Mouse (Mus musculus): ENCODE results near the gene Hmox1. TPM values are rescaled to one million over a fixed set of nuclear protein-coding genes. Genes with fewer than 3 reads are reported as not detected.

Gene Hmox1
- polyA plus RNA-seq, 1 experiment from 2014 or later: 24.6 TPM

- WGBS: 8% methylated on average over 13 of the region's 13 CpGs
- no peaks in the 10 kb centered on the region for H3K27me3 ChIP-seq (ENCODE audit: insufficient read depth, low read length)
- peak overlapping the region; percentile 86 for H3K9ac ChIP-seq
- peaks cover 45% of the 10 kb centered on the region for H3K36me3 ChIP-seq (ENCODE audit: insufficient read depth)
- peak overlapping the region; percentile 84 for H3K4me3 ChIP-seq (ENCODE audit: low read depth, low read length)
- no peaks in the 10 kb centered on the region for H3K9me3 ChIP-seq (ENCODE audit: low read depth, low read length)
- TF ChIP-seq CTCF (IDR thresholded peaks at IDR 0.05; ENCODE audit: low read depth): no peak
- H3K4me2 ChIP-seq: peak overlapping the region; percentile 93
- ATAC-seq (ENCODE audit: insufficient read depth): no peak
- 0 out of 2 replicates have a peak, but pooled peaks cover 12% of the 10 kb centered on the region for H3K4me1 ChIP-seq (ENCODE audit: insufficient read depth)
- no peak for DNase-seq
- no peak overlapping the region for H3K27ac ChIP-seq (ENCODE audit: low read depth)
Observed at GRCm38 (mm10) chr8:75110093-75110492, 16.7 kb downstream of the Hmox1 start.

DNA sequence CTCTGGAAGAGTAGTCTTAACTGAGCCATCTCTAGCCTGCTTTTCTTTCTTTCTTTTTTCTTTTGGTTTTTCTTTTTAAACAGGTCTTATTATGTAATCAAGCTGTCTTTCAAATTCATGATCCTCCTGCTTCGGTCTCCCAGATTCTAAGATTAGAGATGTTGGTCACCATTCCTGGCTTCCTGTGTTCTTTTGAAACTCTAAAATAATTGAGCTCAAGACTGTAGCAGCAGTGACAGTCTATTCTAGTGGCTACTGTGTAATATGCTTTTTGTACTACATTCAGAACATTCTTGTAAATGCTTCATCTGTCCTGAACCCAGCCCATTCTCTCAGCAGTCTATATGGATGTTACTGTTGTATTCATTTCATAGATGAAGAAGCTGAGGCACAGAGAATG, 25.1 kb downstream of the Hmox1 start:
- Histone ChIP-seq H3K9ac (no peak overlapping the region), H3K27ac (ENCODE audit: low read depth) (no peak overlapping the region), H3K4me1 (ENCODE audit: insufficient read depth) (no peaks in the 10 kb centered on the region), H3K27me3 (ENCODE audit: insufficient read depth, low read length) (no peaks in the 10 kb centered on the region), H3K4me2 (no peak overlapping the region), H3K4me3 (ENCODE audit: low read depth, low read length) (no peak overlapping the region), H3K9me3 (ENCODE audit: low read depth, low read length) (no peaks in the 10 kb centered on the region), H3K36me3 (ENCODE audit: insufficient read depth) (peaks cover 96% of the 10 kb centered on the region)
- DNase-seq (no peak), ATAC-seq (ENCODE audit: insufficient read depth) (no peak)
- WGBS: 85% methylated on average over 1 of the region's 1 CpGs
- TF ChIP-seq CTCF (IDR thresholded peaks at IDR 0.05; ENCODE audit: low read depth): no peak

- DNase-seq: no peak
- no peak overlapping the region for H3K4me3 ChIP-seq (ENCODE audit: low read depth, low read length)
- no peaks in the 10 kb centered on the region for H3K27me3 ChIP-seq (ENCODE audit: insufficient read depth, low read length)
- no peaks in the 10 kb centered on the region for H3K9me3 ChIP-seq (ENCODE audit: low read depth, low read length)
- H3K4me1 ChIP-seq (ENCODE audit: insufficient read depth): no peaks in the 10 kb centered on the region
- H3K9ac ChIP-seq: no peak overlapping the region
- 92% methylated on average over 2 of the region's 2 CpGs for WGBS
- ATAC-seq (ENCODE audit: insufficient read depth): no peak
- TF ChIP-seq CTCF (IDR thresholded peaks at IDR 0.05; ENCODE audit: low read depth): no peak
- H3K4me2 ChIP-seq: no peak overlapping the region
- peaks cover 96% of the 10 kb centered on the region for H3K36me3 ChIP-seq (ENCODE audit: insufficient read depth)
- no peak overlapping the region for H3K27ac ChIP-seq (ENCODE audit: low read depth)
Observed at GRCm38 (mm10) chr8:75119287-75119686, 25.9 kb downstream of the Hmox1 start.

- no peak overlapping the region for H3K4me2 ChIP-seq
- peaks cover 97% of the 10 kb centered on the region for H3K36me3 ChIP-seq (ENCODE audit: insufficient read depth)
- no peaks in the 10 kb centered on the region for H3K27me3 ChIP-seq (ENCODE audit: insufficient read depth, low read length)
- no peak overlapping the region for H3K27ac ChIP-seq (ENCODE audit: low read depth)
- no peak overlapping the region for H3K9ac ChIP-seq
- no peaks in the 10 kb centered on the region for H3K4me1 ChIP-seq (ENCODE audit: insufficient read depth)
- ATAC-seq (ENCODE audit: insufficient read depth) (no peak), DNase-seq (no peak)
- H3K9me3 ChIP-seq (ENCODE audit: low read depth, low read length): no peaks in the 10 kb centered on the region
- no peak overlapping the region for H3K4me3 ChIP-seq (ENCODE audit: low read depth, low read length)
- TF ChIP-seq CTCF (IDR thresholded peaks at IDR 0.05; ENCODE audit: low read depth): no peak
- 91% methylated on average over 2 of the region's 2 CpGs for WGBS
Observed at GRCm38 (mm10) chr8:75119747-75120146, 26.3 kb downstream of the Hmox1 start.

- peaks cover 83% of the 10 kb centered on the region for H3K36me3 ChIP-seq (ENCODE audit: insufficient read depth)
- TF ChIP-seq CTCF (IDR thresholded peaks at IDR 0.05; ENCODE audit: low read depth): no peak
Observed at GRCm38 (mm10) chr8:75127406-75127805, 34.0 kb downstream of the Hmox1 start.

GRCm38 (mm10) chr8:75132485-75132884, 39.1 kb downstream of the Hmox1 start:
- H3K4me3 ChIP-seq (ENCODE audit: low read depth, low read length): no peak overlapping the region
- 11% methylated on average over 3 of the region's 3 CpGs for WGBS
- H3K36me3 ChIP-seq (ENCODE audit: insufficient read depth): peaks cover 33% of the 10 kb centered on the region
- TF ChIP-seq CTCF (IDR thresholded peaks at IDR 0.05; ENCODE audit: low read depth): peak; percentile 67
- no peak overlapping the region for H3K9ac ChIP-seq
- H3K4me1 ChIP-seq (ENCODE audit: insufficient read depth): peaks cover 4% of the 10 kb centered on the region; the same call in 1 of the 2 replicates
- DNase-seq: peak; percentile 68
- H3K27ac ChIP-seq (ENCODE audit: low read depth): no peak overlapping the region
- H3K9me3 ChIP-seq (ENCODE audit: low read depth, low read length): no peaks in the 10 kb centered on the region
- H3K27me3 ChIP-seq (ENCODE audit: insufficient read depth, low read length): no peaks in the 10 kb centered on the region
- no peak overlapping the region for H3K4me2 ChIP-seq
- ATAC-seq (ENCODE audit: insufficient read depth): no peak

More at GRCm38 (mm10) chr8:75127406-75127805, 34.0 kb downstream of the Hmox1 start:
- Histone ChIP-seq H3K4me1 (ENCODE audit: insufficient read depth) (no peaks in the 10 kb centered on the region), H3K4me2 (no peak overlapping the region), H3K27me3 (ENCODE audit: insufficient read depth, low read length) (no peaks in the 10 kb centered on the region), H3K9ac (no peak overlapping the region), H3K27ac (ENCODE audit: low read depth) (no peak overlapping the region), H3K9me3 (ENCODE audit: low read depth, low read length) (no peaks in the 10 kb centered on the region), H3K4me3 (ENCODE audit: low read depth, low read length) (no peak overlapping the region)
- ATAC-seq (ENCODE audit: insufficient read depth) (no peak), DNase-seq (no peak)
- WGBS: 94% methylated on average over 1 of the region's 1 CpGs

DNA sequence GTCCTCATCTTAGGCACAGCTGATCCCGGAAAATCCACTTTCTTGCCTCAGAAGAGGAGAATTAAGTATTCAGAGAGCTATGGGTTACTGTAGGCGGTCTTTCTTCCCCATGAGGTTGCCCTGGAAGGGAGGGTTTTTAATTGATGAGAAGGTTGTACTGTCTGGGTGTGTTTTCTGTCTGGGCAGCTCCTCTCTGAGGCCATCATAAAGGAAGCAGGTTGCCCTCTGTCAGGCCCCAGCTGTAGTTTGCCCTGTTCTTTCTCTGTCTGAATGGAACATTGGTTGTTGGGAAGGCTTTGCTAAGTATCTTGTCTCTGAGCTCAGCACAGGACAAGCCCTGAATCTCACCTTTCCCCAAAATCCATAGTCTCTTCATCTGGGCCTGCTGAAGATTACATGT, 40.0 kb downstream of the Hmox1 start:
- Histone ChIP-seq H3K27ac (ENCODE audit: low read depth) (no peak overlapping the region), H3K9ac (no peak overlapping the region), H3K27me3 (ENCODE audit: insufficient read depth, low read length) (no peaks in the 10 kb centered on the region), H3K4me1 (ENCODE audit: insufficient read depth) (peaks cover 4% of the 10 kb centered on the region; the same call in 1 of the 2 replicates), H3K36me3 (ENCODE audit: insufficient read depth) (peaks cover 25% of the 10 kb centered on the region), H3K4me3 (ENCODE audit: low read depth, low read length) (no peak overlapping the region), H3K9me3 (ENCODE audit: low read depth, low read length) (no peaks in the 10 kb centered on the region), H3K4me2 (no peak overlapping the region)
- ATAC-seq (ENCODE audit: insufficient read depth): no peak
- DNase-seq: no peak
- 89% methylated on average over 2 of the region's 2 CpGs for WGBS
- no peak for TF ChIP-seq CTCF (IDR thresholded peaks at IDR 0.05; ENCODE audit: low read depth)

All from lung, embryonic 14.5 days (tissue).